Mouse (Mus musculus) hematopoietic stem cell, adult 5-6 weeks (primary cell): ENCODE measurements around the gene Add1. TPM values are rescaled to one million over a fixed set of nuclear protein-coding genes. Genes with fewer than 3 reads are reported as not detected.
"Not testable (repeated sequence)": the region's sequence is repeated elsewhere in the genome, so short reads cannot be mapped to it uniquely, and the experiment has no call there.

Source experiments
- ATAC-seq, 2 experiments: fragments of 125-278 bp in 1 of 2; replicated peaks in 1 of 2; 2 replicates each; pipeline ENCODE4 v1.8.0; 2016 to 2017; ENCODE audit warnings: inconsistent platforms in 2 of 2, mild to moderate bottlenecking in 2 of 2, moderate number of reproducible peaks in 2 of 2, low read depth in 1 of 2, moderate TSS enrichment in 1 of 2; ENCODE audit not compliant: low FRiP score in 2 of 2, poor library complexity in 2 of 2, severe bottlenecking in 2 of 2, insufficient read depth in 1 of 2, low TSS enrichment in 1 of 2
- total RNA-seq: library from RNA; stranded (forward); fragments of 172-1452, 232-1000 nt; gene quantifications from 2 replicates; pipeline ENCODE4 v1.2.3, GENCODE M21; 2017

The Add1 gene
- total RNA-seq, 1 experiment from 2014 or later, result 184 TPM

DNA sequence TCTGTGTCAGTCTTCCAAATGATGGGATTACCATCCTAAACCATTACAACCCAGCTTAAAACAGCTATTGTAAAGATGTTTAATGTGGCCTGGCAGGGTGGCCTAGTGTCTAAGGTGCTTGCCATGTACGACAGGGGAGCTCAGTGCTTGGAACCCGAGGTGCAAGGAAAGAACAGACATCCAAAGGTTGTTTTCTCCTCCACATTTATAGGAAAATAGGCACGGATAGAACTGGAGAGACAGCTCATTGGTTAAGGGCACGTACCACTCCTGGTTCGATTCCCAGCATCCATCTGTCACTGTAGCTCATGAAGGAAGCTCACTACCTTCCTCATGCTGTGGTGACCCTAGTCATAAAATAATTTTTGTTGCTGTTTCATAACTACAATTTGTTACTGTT lies 14.4 kb downstream of the Add1 start:
- ATAC-seq, result no peak

DNA sequence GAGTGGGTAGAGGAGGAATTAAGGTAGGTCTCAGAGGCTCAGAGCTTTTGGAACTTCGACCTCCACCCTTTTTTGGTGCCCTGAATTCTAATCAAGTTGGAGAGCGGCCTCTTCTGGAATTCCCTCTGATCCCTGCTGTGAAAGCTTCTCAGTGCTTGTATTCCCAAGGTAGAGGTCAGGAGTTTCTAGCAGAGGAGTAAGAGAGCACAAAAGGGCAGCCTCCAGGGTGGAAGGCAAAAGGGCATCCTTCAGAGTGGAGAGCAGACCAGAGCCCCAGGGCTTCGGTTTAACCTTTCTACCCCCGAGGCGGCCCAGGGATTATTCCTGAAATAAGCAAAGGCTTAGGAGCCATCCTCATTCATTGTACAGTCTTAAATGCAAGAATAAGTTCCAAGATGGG lies 16.6 kb downstream of the Add1 start:
- no peak for ATAC-seq

DNA sequence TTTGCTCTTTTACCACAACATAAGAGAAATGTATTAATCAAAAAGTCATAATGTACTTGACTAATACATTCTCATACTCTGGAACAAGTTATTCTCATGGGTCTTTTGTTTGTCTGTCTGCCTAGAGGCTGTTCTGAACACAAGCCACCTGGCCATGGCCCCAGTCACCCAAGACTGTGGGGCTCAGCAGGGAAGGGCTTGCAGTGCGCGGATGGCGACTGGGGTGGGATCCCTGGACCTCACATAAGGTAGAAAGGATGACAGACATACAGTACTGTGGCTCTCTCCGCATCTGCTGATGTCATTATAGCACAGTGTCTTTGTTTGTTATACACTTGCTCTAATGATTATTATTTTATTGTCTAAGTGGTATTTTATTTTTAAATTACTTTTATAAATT lies 17.2 kb downstream of the Add1 start:
- ATAC-seq, result no peak

DNA sequence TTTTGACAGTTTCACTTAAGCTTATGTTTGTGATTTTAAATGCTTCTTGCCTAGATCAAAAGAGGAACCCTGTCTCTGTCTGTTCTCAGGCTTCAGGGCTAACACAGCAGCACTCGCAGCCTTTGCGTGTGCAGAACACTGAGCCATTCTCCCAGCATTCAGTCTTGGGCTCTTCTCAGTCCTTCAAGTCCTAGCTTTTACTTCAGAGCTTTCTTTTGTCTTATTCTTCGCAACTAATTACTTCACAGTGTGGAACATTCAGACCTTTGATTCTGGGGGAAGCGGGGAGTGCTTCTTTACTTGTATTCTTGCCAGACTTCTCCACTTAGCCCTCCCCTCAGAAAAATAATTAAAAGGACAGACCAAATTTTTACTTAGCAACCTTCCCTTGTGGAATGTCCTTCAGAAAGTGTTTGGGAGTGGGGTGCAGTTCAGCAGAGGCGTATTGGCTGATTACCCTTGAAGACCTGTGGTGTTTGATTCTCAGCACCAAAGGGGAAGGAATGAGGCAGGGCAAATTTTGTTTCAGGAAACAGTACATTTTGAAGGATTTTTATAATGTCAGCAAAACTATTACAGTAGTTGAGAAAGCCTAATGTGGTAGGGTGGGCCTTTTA lies 18.0 kb downstream of the Add1 start:
- ATAC-seq, result no peak

DNA sequence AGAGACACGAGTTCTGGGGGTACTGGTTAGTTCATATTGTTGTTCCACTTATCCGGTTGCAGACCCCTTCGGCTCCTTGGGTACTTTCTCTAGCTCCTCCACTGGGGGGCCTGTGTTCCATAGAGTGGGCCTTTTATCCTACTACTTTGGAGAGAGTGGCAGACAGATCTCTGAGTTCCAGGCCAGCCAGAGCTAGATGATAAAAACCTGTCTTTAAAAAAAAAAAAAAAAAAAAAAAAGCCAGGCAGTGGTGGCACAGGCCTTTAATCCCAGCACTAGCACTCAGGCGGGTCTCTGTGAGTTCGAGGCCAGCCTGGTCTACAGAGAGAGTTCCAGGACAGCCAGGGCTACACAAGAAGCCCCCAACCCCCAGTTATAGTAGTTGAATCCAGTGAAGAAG lies 18.8 kb downstream of the Add1 start:
- ATAC-seq, result not testable (repeated sequence)

DNA sequence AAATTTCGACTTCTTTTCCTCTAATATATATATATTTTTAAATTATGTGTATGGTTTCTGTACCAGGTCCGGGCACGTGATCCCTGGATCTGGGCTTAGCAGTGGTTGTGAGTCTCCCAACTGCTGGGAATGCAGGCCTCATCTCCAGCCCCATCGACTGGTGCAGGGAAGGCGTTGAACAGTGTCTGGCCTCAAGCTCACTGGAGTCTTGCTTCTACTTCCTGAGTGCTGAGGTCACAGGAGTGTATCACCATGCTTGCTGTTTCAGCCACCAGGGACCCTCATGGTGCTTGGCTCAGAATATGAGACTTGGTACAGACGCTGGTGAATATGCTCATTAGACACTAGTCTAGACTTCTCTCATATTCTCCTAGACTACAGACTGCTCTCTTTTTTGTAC lies 19.2 kb downstream of the Add1 start:
- no peak for ATAC-seq

DNA sequence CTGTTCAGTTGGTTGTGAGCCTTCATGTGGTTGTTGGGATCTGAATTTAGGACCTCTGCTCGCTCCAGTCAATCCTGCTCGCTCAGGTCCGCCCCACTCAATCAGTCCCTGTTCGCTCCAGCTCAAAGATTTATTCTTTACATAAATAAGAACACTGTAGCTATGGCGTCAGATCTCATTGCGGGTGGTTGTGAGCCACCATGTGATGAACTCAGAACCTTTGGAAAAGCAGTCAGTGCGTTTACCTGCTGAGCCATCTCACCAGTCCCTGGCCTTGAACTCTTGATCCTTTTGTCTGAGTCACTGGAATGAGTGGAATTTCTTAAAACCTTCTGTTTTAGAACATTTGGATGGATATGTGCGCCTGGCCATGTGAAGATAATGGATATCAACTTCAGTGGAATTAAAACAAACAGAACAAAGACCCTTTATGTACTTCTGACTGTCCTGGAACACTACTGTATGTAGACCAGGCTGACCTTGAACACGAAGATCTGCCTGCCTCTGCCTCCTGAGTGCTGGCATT lies 19.8 kb downstream of the Add1 start:
- ATAC-seq, result no peak

DNA sequence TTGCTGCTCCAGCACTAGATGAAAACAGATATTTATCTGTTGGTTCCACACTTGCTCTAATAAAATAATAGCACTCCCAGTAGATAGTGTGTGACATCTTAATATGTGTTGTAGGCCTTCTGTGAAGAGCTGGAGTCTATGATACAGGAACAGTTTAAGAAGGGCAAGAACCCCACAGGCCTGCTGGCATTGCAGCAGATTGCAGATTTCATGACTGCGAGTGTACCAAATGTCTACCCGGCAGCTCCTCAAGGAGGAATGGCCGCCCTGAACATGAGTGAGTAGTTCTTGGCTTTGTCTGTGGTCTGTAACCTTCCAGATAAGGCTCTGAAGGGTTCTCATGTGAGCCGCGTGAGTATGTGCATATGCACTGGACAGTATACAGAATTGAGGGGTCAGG lies 31.1 kb downstream of the Add1 start:
- ATAC-seq, result no peak

DNA sequence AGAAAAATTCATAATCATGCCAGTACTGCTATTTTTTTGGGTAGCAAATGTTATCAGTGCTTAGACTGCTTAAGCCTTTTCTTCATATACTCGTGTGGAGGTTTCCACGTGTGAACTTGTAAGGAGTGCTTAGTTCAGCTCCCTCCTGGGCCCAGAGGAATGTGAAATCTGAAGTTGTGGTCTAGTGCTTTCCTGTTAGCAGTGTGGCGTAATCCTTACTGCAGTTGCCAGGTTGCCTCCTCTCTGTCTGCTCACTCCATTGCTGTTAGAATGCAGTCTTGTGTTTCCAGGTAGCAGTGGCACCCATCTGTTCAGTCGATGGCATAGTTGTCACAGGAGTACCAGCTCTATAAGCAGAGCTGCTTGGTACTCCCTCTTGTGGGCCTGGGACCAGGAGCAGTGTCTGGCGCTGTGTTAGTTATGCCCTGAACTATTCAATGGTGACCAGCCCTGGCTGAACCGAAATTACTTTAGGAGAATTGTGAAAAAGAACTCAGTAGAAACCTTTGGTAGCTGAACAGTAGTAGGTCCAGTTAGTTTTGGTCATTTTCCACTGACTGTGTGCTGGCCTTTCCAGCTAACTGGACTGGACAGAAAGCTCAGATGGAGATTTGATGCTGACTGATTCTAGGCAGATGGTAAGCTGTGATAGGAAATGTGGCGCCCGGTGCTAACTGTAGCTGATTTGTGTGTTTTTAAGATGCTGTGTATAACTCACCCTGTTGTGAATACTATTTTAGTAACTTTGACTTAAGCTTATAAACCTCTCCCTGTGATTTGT lies 33.8 kb downstream of the Add1 start:
- no peak; a peak in 1 of 4 replicates for ATAC-seq

DNA sequence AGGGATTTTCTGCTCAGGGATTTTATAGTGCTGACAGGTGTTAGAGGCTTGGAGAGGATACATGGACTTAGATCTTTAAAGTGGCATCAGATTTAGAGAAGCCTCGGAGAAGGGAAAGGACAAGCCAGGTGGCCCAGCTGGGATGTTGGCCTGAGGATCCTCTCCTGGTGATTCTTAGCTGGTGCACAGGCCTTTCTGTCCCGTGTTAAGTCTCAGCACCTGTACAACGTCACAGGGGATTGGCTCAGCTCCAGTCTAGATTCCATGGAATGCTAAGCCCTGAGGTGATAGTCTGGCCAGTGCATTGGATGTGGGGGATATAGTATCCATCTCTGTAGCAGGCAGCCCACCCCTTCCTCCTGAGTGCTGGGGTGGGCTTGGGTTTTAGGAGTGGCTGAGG lies 34.8 kb downstream of the Add1 start:
- no peak for ATAC-seq

DNA sequence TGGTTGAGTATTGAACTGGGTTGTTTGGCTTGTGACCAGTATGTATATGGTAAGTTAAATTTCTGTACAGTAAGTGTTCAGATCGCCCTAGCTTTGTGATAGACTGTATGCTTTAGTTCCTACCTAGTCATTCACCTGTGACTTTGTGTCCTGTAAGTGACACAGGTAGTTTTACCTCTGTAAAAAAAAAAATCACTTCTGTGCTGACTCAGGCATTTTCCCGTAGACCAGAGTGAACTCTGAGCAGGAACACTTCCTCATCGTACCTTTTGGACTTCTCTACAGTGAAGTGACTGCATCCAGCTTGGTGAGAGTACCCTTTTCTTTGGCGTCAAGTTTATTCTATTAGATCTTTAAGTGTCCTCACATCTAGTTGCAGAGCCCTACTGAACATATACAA lies 36.5 kb downstream of the Add1 start:
- no peak for ATAC-seq

DNA sequence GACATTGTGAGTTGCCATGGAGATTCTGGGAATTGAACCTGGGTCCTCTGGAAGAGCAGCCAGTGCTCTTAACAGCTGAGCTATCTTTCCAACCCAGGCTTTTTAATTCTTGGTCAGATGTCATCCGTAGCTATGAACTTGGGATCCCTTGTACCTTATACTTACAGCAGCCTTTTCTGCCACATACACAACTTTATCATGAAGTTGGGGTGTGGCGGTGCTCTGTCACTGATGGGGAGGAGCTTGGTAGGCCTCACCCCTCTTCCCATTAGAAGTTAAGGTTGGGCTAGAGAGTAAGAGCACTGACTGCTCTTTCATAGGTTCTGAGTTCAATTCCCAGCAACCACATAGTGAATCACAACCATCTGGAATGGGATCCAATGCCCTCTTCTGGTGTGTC lies 59.5 kb downstream of the Add1 start:
- no peak for ATAC-seq

DNA sequence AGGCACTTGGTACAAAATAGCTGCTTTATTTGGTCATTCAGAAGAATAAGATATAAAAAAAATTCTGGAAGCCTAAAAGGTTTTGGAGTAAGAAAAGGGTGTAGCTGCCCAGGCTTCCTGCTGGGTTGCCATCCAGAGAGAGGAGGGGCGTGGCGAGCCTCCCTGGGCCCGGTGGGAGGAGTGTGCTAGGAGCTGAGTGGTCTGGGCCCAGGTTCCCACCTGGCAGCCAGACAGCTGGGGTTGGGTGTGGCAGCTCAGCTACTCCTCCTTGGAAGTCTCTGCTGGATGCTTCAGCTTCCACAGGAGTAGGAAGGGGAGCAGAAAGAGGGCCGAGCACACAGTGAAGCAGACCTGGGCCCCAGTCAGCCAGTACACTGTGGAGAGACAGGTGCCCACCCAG lies 60.2 kb downstream of the Add1 start:
- no peak for ATAC-seq

DNA sequence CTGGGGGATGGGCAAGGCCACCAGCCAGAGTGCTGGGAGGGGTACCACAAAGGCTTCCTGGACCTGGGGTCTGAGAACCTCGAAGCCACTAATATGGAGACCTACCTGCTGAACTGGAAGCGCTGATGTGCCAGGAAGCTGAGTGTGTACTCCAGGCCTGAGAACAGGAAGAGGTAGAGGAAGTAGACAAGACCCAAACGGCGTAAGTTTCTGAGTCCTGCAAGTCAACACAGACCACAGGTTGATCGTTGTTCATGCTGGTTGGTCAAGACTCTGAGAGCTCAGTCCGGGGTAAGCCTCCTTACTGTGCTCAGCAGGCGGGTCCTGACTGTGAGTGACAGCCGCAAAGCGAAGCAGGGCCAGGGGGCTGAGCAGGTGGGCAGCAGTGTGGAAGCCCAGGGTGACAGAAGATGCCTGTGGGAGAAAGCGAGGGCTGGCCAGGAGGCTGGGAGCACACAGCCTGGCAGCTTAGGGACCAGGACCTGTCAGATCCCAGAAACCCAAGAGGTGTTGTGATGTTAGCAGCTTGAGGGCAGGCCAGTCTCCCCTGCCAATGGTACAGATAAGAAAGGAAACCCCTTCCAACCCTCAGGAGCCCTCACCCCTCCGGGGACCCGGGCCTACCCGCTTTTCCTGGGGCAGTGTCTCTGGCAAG lies 61.4 kb downstream of the Add1 start:
- peak; percentile 33 to 38; a peak in 3 of 4 replicates for ATAC-seq

DNA sequence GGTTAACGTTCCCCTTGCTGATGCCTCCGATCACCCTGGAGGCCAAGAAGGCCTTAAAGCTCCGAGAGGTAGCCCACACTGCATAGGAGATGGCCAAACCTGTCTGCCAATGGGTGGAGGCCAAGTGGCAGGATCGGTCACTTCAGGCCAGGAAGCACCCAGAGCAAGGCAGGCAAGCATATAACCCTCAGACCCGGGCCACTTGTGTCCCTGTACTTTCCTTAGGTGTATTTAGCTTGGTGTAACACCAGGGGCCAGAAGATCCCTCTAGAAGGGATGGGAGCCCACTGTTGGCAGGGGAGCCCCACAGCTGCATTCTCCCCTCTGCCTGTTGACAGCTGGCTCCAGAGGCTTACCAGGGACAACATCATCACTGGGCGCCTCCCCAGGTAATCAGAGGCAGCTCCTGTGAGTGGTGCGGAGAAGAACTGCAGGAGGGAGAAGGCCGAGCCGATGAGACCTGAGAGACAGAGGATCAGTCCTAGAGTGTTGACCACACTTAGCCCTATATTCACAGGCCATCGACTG lies 62.3 kb downstream of the Add1 start:
- no peak for ATAC-seq

DNA sequence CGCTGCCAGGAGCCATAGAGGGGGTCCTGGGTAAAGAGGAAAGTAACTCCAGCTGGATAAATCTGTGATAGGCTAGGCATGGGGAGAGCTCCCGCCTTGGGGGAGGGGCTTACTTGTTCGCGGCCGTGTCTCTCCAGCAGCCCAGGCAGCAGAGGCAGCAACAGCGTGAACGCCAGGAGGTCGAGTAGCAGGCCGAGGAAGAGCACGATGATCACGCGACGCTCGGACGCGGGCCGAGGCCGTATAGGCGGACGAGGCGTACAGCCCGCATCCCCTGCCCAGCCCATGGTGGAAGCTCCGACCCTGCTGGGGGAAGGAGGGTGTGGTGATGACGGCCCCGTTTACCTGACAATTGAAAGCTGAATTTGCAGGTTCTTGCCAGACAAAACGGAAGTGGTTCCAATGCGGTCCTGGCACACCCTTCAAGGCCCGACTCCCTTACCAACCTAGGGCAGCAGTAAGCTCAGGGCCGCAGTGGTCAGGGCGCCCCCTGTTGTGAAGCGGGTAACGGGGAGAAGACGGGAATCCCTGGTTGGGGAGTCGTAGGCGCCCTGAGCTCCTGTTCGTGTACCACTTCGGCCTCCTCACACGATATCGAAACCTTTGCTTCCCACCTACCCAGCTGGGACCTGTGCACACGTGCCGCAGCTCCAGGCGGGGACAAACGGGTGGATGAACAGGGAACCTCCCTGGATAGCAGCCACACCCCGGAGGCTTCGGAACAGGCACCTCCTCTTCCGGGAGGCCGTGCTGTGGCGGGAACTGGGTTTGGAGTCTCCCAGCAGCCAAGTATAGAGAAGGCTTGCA lies 63.2 kb downstream of the Add1 start, which contains the start of gene Mfsd10:
Gene Mfsd10, minus strand, starts transcription at position 732 of the 807 bp plus-strand sequence.
- peak; percentile 77 to 79 for ATAC-seq

DNA sequence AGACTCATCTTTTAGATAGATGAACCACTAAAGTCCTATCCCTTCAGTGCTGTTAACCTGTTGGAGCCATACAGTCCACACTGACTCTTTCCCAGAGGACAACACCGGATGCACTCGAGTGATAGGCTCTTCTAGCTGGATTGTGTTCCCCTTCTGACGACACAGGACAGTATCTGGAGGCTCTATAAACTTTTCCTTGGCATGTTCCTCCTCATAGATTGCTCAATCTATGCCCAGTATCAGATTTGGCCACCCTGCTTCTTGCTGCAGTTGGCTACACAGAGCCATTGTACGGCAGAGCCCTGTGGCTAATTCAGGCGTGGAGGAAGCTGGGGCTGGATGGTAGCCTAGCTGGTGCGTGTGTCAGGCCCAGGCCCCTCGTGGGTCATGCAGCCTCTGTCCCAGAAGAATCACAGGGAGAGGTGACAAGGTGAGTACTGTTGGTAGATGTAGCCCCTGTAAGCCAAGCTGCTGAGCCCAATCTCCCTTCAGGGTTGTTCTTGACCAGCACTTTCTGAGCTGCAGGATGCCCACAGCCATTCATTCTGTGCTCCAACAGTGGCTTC lies 64.2 kb downstream of the Add1 start:
- ATAC-seq, result no peak
